Mouse (Mus musculus): Measurements from ENCODE around the gene Vmn1r135. TPM values are rescaled to one million over a fixed set of nuclear protein-coding genes. Genes with fewer than 3 reads are reported as not detected.
"Not testable (repeated sequence)": the region's sequence is repeated elsewhere in the genome, so short reads cannot be mapped to it uniquely, and the experiment has no call there.

The Vmn1r135 gene
- not detected in 2 replicates for polyA plus RNA-seq (2015; fragmentation: Nextera tagmentation; extraction: Ambion mirVana)

DNA sequence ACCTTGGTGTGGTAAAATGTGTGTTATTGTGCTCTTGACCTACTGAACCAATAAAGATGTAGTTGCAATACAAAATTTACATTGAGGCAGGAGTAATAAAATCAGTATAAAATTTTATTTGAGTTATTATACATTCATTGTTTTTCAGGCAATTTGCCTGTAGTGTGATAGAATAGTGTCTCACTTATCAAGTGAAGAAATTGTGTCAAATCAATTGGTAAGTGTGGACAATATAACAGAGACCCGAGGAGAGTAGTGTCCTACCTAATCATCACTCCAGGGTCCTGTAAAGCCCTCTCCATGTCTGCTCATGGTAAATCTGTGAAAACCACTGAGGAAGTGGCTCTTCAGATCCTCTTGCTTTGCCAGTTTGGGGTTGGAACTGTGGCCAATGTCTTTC, at the start of gene Vmn1r135:
TSS of gene Vmn1r135 (plus strand) at position 301 of the 400 bp plus-strand sequence.
- not testable (repeated sequence) for H3K9me3 ChIP-seq (ENCODE audit: control insufficient read depth, low read length); H3K9ac ChIP-seq (ENCODE audit: low read length); H3K4me3 ChIP-seq (ENCODE audit: low read length); H3K4me2 ChIP-seq (ENCODE audit: low read depth, low read length); H3K27me3 ChIP-seq (ENCODE audit: control insufficient read depth, insufficient read depth, low read depth, low read length); H3K4me1 ChIP-seq (replicated peaks; ENCODE audit: control insufficient read depth, insufficient read depth, low read length); H3K27ac ChIP-seq (ENCODE audit: low read length); H3K36me3 ChIP-seq (ENCODE audit: control insufficient read depth, insufficient read depth, low read length); ATAC-seq (ENCODE audit: low read depth)
- WGBS: no CpG with 5 or more reads among the region's 1 CpGs

DNA sequence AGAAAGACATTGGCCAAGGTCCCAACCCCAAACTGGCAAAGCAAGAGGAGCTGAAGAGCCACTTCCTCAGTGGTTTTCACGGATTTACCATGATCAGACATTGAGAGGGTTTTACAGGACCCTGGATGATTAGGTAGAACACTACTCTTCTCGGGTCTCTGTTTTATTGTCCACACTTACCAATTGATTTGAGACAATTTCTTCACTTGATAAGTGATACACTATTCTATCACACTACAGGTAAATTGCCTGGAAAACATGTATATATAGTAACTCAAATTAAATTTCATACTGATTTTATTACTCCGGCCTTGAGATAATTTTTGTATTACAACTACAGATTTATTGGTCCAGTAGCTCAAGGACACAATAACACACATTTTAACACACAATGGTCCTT, 35.5 kb upstream of the Vmn1r135 start, which contains the start of gene Gm4177:
TSS of gene Gm4177 (minus strand) at position 101 of the 400 bp plus-strand sequence.
- not testable (repeated sequence) for H3K27ac ChIP-seq (ENCODE audit: low read length); H3K4me3 ChIP-seq (ENCODE audit: low read length); H3K9ac ChIP-seq (ENCODE audit: low read length); H3K27me3 ChIP-seq (ENCODE audit: control insufficient read depth, insufficient read depth, low read depth, low read length); ATAC-seq (ENCODE audit: low read depth); H3K4me2 ChIP-seq (ENCODE audit: low read depth, low read length); H3K9me3 ChIP-seq (ENCODE audit: control insufficient read depth, low read length); H3K36me3 ChIP-seq (ENCODE audit: control insufficient read depth, insufficient read depth, low read length); H3K4me1 ChIP-seq (replicated peaks; ENCODE audit: control insufficient read depth, insufficient read depth, low read length)
- no CpG with 5 or more reads among the region's 3 CpGs for WGBS

DNA sequence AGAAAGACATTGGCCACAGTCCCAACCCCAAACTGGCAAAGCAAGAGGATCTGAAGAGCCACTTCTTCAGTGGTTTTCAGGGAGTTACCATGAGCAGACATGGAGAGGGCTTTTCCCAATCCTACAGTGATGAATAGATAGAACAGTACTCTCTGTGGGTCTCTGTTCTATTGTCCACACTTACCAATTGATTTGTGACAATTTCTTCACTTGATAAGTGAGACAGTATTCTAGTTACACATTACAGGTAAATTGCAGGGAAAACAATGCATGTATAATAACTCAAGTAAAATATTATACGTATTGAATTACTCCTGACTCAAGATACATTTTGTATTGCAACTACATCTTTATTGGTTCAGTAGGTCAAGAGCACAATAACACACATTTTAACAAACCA, 12.0 kb downstream of the Vmn1r135 start, which contains the start of gene Gm5725:
TSS of gene Gm5725 (minus strand) at position 101 of the 400 bp plus-strand sequence.
- not testable (repeated sequence) for H3K27ac ChIP-seq (ENCODE audit: low read length); H3K36me3 ChIP-seq (ENCODE audit: control insufficient read depth, insufficient read depth, low read length); H3K4me2 ChIP-seq (ENCODE audit: low read depth, low read length); H3K4me3 ChIP-seq (ENCODE audit: low read length); H3K4me1 ChIP-seq (replicated peaks; ENCODE audit: control insufficient read depth, insufficient read depth, low read length); H3K27me3 ChIP-seq (ENCODE audit: control insufficient read depth, insufficient read depth, low read depth, low read length); ATAC-seq (ENCODE audit: low read depth); H3K9ac ChIP-seq (ENCODE audit: low read length); H3K9me3 ChIP-seq (ENCODE audit: control insufficient read depth, low read length)
- no CpG with 5 or more reads among the region's 1 CpGs for WGBS

Other genes with a start within 250 kb of the Vmn1r135 start
- gene Vmn1r132, start 218.3 kb upstream of the Vmn1r135 start, polyA plus RNA-seq (2015; fragmentation: Nextera tagmentation; extraction: Ambion mirVana): not detected in 2 replicates
- gene Gm4175, start 70.9 kb upstream of the Vmn1r135 start, polyA plus RNA-seq (2015; fragmentation: Nextera tagmentation; extraction: Ambion mirVana): not detected in 2 replicates
- not detected in 2 replicates for gene Gm4177, start 35.6 kb upstream of the Vmn1r135 start, polyA plus RNA-seq (2015; fragmentation: Nextera tagmentation; extraction: Ambion mirVana)
- not detected in 2 replicates for gene Gm5725, start 11.9 kb downstream of the Vmn1r135 start, polyA plus RNA-seq (2015; fragmentation: Nextera tagmentation; extraction: Ambion mirVana)
- not detected in 2 replicates for gene Gm5891, start 88.9 kb downstream of the Vmn1r135 start, polyA plus RNA-seq (2015; fragmentation: Nextera tagmentation; extraction: Ambion mirVana)
- gene Vmn1r137, start 162.2 kb downstream of the Vmn1r135 start, polyA plus RNA-seq (2015; fragmentation: Nextera tagmentation; extraction: Ambion mirVana): not detected in 2 replicates
- not detected in 2 replicates for gene Vmn1r138, start 196.5 kb downstream of the Vmn1r135 start, polyA plus RNA-seq (2015; fragmentation: Nextera tagmentation; extraction: Ambion mirVana)
- not detected in 2 replicates for gene Gm6176, start 224.0 kb downstream of the Vmn1r135 start, polyA plus RNA-seq (2015; fragmentation: Nextera tagmentation; extraction: Ambion mirVana)
- gene Vmn1r139, start 236.7 kb downstream of the Vmn1r135 start, polyA plus RNA-seq (2015; fragmentation: Nextera tagmentation; extraction: Ambion mirVana): not detected in 2 replicates

Measured in lung, embryonic 16.5 days (tissue).